Mouse (Mus musculus): ENCODE measurements around the gene Cd47. TPM values are rescaled to one million over a fixed set of nuclear protein-coding genes. Genes with fewer than 3 reads are reported as not detected.

The Cd47 gene
- total RNA-seq, 2 experiments from 2014 or later = 23.3 to 28.9 TPM

DNA sequence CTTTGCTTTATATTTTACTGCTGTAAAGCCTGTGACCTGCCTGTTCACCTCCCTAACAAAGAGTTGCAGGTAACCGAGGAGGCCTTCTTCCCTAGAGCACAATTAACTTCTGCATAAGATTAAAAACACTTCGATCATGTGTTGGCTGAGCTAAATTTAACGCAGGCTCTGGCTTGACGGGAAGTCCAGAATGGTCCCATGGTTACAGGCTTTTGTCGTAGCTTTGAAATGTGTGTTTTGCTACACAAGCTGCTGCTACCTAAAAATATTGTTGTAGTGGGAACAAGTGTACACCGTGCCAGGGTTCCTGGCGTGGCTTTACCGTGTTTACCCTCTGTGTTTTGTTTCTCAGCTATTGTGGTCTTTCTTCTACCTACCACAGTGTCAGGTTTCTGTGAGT is 109.2 kb downstream of the Cd47 start:
- DNase-seq = no peak

GRCm38 (mm10) chr16:49914094-49914493 is 113.8 kb downstream of the Cd47 start:
- no peak for DNase-seq

- no peak for DNase-seq
Observed at GRCm38 (mm10) chr16:49915532-49916476, 115.5 kb downstream of the Cd47 start.

GRCm38 (mm10) chr16:49920191-49920590 is 119.9 kb downstream of the Cd47 start:
- DNase-seq = no peak

DNA sequence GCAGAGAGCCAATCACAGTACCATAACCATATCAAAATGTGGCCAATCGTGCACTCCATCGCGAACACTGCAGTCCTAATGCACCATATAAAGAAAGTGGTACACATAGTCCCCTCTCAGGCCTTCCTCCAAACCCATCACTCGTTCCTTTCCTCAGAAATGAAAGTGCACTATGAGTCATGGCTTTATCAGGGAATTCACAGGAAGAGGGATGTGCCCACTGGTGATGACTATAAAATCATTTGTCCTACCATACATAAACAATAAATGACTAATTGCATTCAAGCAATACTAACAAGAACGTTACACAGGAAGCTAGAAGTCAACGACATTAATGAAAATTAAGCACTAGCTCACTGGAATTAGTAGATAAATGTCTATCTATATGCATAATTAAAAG is 121.3 kb downstream of the Cd47 start:
- no peak for DNase-seq

DNA sequence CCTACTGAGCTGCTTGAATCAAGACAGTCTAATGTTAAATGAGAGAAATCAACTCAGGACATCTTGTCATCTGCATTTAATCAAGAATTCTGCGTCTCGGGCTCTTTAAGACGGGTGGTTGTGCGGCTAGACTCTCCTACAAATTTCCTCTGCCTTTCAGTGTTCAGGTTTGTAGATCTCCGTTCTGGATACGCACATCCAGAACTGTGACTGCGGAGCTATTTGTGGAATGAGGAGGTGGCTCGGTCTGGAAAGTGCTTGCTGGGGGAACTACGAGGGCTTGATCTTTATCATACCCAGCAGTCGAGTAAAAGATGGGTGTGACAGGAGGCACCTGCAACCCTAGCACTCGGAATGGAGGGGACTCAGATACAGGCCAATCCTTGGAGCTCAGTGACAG is 121.8 kb downstream of the Cd47 start:
- DNase-seq = no peak

DNA sequence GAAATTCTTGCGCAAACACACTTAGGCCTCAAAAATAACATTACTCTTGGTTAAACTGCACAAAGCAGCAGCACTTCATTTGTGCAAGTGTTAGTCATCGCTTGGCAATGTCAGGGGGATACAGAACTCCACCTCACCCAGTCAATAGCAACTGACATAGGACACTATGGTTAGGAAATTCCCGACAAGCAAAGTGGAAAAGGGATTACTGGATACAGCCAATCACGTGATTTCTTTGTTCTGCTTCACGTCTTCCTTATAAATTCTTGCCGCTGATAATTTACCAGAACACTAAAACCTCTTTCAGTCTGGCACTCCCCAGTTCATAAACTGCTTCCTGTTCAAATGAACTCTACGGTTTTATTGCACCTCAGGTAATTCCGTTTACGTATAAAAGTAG is 123.4 kb downstream of the Cd47 start:
- peak; percentile 25 for DNase-seq

- no peak for DNase-seq
Observed at GRCm38 (mm10) chr16:49924941-49925340, 124.6 kb downstream of the Cd47 start.

DNA sequence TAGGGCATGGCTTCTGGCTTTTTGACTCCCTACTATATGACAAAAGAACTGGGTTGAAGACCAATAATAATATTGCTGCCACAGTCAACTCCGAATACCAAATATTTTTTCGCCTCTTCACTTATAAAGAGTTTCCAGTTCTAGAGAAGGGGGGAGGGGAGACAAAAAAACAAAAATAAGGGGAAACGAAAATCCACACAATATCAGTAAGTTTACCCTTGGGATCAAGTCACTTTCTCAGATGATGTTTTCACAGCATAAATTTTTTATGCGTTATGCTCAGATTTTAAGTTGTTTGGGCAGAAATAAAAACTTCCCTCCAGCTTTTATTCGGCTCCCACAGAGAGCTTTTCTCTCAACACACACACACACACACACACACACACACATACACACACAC is 132.9 kb downstream of the Cd47 start:
- DNase-seq = no peak

DNA sequence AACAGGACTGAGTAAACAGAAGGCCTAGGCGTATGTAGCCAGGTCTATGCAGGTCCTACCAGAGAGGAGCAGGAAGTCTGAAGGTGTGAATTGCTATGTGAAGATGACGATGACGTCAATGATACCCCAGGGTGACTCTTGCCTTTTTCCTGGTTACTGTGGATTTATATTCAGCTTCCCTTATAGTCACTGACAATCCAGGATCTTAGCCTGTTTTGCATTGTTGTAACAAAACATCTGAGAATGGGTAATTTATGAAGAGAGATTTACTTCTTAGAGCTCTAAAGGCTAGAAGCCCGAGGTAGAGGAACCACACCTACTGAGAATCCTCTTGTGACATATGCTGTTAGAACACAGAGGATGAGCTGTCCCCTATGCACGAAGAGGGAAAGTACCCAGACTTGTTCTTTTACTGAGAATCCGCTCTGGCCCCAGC is 135.7 kb downstream of the Cd47 start:
- no peak for DNase-seq

- DNase-seq = no peak
Observed at GRCm38 (mm10) chr16:49936793-49937192, 136.5 kb downstream of the Cd47 start.

DNA sequence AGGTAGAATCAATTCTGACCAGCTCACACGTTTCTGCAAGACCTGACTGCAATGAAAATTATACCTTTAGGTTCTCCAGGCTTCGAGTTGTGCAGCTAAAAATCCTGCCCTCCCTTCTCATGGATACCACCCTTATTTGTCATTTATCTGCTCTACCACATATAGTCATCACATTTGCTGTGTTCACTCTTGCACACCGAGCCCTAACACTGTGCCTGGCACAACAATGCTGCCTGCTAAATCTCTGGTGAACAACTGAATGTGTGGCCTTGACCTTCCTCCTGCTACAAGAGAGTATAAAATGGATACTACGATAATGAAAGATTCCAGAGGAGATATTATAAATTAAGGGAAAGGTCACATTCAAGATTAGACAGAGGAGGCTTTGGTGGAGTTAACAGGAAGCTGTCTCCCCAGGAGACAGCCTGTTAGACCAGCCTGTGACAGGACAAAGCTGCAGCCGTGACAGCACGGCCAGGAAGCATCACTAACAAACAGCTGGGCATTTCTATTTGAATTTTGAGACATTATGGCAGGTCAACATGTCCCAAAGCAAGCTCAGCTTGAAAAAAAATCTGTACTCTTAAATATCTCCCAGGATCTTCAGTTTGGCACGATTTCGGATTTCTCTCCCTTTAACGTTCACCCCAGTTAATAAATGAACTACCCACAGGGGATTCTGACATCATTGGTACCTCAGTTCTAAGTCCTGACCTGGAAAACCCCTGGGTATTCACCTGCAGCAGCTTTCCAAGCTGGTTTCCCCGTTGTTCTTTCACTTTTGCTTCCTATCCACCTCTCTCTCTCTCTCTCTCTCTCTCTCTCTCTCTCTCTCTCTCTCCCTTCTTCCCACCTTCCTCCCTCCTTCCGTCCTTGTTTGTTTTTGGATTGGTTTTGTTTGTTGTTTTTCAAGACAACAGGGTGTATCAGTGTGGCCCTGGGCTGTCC is 137.2 kb downstream of the Cd47 start:
- no peak for DNase-seq

DNA sequence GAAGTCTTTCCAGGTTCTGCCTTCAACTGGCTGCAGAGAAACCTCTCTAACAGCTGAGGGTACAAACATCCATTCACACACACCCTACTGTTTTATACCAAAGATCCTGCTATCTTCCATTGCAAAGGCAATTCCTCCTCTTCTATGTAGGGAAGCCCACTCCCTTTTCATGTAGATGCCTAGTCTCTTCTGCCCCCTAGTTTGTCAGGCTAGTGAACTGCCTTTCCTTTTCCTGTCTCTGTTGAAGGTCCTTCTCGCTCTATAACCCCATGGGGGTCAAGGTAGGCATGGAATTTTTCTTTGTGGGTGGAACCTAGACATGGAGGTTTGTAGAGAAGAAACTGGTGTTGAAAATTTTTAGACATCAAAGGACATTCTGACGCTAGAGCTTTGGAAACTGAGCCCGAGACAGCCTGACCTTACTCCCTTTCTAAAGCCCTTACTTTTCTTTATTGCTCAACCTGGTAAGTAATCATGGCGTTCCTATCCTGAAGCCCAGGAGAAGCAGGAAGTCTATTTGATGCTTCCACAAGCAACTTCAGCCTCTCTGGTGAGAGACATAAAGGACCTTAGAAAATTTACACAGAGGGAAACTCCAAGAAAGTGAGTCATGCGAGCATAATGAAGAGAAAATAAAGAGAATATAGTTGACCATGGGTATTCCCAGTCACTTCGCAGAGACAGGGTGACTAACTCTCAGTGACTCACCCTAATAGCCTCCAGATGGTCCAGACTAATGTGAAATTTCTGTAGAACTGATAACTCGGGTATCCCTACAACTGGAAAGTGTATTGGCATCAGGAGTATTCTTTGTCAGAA is 138.4 kb downstream of the Cd47 start:
- DNase-seq = no peak

DNA sequence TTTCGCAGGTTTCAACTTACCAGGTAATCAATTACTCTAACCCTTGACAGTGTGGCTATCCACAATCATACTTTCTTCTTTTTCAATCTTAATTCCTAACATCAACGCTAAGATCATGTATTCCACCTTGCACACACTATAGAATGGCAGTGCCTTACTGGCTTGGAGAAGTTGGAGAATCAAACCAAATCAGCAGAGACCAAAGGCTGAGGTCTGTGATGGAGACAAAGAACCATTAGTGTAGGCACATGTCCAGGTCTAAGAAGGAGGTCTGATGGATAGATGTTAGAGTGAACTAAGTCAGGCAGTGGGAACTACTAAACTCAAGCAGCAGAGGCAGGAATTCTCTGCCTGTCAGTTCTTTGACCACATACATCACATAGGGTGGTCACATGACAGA is 139.0 kb downstream of the Cd47 start:
- no peak for DNase-seq

DNA sequence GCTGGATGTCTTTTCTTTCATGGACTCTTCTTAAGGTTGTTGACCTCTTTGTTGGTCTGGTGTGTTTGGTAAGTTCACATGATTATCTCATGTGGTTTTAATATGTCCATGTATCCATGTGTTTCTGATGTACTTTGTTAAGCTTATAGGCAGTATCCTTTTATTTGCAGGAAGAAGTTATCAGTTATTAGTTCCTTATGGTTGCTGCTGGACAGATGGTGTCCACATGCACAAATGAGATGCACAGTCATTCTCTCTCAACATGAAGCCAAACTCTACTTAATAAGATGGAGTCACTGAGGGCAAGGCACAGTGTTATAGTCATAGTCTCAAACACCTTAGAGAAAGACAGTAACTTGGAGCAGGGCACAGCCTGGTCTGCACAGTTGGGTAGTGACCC is 140.1 kb downstream of the Cd47 start:
- DNase-seq = no peak

DNA sequence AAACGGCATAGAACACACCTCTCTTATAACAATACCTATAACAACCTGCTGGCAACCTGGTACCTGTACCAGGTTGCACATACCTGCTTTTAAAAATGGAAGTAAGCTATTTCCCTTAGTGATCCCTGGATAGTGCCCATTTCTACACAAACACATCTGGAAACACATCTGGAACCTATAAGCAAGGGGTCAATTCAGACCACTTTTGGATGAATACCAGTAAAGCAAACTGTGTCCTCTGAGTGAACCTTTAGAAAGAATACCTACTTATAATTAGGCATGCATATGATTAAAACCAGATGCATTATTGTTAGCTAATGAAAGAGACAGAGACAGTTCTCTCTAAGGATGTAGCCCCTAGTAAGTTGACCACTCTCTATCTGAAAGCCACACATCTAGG is 140.7 kb downstream of the Cd47 start:
- no peak for DNase-seq

DNA sequence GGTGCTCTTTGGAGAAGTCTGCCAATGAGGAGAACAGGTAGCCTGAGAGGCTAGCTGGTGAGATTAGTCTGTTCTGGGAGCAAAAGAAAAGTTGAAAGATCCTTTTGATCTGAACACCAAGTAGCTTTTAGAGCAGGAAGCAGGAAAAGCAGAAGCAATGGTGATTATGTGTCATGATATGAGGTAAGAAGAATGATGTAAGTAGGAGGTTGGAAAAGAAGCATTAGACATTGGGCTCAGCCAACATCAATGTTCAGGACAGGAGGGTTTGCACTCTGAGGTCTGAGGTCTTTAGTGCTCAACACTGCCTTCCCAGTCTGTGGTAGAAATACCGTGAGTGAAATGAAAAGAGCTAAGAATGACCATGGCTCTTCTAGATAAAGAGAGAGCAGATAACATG is 143.4 kb downstream of the Cd47 start:
- DNase-seq = no peak

DNA sequence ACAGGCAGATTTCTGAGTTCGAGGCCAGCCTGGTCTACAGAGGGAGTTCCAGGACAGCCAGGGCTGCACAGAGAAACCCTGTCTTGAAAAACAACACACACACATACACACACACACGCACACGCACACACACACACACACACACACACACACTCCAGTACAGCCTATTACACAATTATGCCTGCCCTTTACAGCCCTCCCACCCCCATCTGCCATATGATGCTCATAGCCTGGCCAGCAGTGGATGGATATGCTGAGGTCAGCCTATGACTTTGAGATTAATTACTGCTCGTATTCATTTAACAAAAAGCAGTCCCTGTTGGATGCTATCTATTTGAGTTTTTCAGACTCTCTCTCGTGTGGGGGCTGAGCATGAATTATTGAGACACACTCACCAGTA is 144.8 kb downstream of the Cd47 start:
- DNase-seq = no peak

DNA sequence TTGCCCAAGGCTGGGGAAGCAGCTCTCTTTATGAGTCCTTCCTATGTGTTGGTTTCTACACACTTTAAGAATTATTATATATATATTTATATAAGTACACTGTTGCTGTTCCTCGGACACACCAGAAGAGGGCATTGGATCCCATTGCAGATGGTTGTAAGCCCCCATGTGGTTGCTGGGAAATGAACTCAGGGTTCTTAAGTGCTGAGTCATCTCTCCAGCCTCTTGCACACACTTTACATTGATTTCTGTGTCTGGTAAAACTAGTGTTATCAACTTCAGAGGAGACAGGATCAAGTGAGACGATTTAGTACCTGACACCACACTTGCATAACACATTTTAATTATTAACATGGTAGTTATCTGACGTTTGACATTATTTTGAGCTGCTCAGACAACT is 146.7 kb downstream of the Cd47 start:
- DNase-seq = no peak

- DNase-seq = no peak
Observed at GRCm38 (mm10) chr16:49947610-49948009, 147.3 kb downstream of the Cd47 start.

DNA sequence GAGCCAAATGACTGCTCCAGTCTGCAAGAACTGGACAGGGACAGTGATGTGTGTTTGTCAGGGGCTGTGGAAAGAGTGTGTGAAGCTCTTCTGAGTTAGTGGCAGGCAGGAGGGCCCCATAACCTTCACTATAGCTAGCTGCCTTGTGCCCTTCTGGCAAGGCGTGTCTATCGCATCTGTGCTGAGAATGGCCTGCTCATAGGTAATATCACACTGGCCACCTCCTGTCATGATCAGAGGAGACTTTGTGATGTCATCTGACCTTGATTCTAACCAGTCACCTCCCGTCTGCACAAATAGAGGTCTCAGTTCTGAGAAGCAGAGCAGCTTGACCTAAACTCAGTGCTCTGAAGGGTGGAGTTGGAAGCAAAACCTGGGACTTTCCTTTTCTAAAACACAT is 148.0 kb downstream of the Cd47 start:
- no peak for DNase-seq

DNA sequence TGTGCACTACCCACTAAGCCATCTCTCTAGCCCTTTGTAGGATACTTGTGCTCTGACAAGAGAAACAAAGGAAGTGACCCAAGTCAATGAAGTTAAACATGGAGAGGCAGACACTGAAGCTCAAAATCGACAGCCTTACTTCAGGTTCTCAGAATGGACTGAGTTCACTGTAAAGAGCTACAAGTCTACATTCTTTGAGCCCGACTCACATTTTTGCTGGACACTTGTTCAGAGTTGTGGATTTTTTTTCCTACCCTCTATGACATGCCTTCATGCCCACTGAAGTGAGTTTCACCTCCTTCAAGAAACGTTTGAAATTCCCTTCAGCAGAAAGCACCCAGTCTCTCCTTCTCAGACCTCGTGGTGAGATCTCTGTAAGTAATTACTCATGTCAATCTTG is 148.9 kb downstream of the Cd47 start:
- no peak for DNase-seq

Measured in gastrocnemius, postnatal 25 days (tissue).